Mouse (Mus musculus) megakaryocyte-erythroid progenitor cell, adult 5-6 weeks (primary cell): ENCODE measurements around the gene Cacna2d2. TPM values are rescaled to one million over a fixed set of nuclear protein-coding genes. Genes with fewer than 3 reads are reported as not detected.
A peak's percentile ranks its signal among the peaks of the same experiment; 100 is the strongest.

ENCODE experiments used
- ATAC-seq: replicated peaks from 2 replicates; pipeline ENCODE4 v1.8.0; 2016; ENCODE audit warnings: mild to moderate bottlenecking, inconsistent platforms; ENCODE audit not compliant: severe bottlenecking, poor library complexity, low FRiP score, low TSS enrichment
- total RNA-seq, 2 experiments: library from RNA; stranded (forward) in 1 of 2; stranded (reverse) in 1 of 2; fragments of 200-1000, 215-1000 nt in 1 of 2; fragments of >200 nt in 1 of 2; fragmentation: Nextera tagmentation in 1 of 2; gene quantifications; 2 replicates each; pipeline ENCODE4 v1.2.3; 2014 to 2017

The Cacna2d2 gene
- total RNA-seq, 2 experiments from 2014 or later, result not detected

DNA sequence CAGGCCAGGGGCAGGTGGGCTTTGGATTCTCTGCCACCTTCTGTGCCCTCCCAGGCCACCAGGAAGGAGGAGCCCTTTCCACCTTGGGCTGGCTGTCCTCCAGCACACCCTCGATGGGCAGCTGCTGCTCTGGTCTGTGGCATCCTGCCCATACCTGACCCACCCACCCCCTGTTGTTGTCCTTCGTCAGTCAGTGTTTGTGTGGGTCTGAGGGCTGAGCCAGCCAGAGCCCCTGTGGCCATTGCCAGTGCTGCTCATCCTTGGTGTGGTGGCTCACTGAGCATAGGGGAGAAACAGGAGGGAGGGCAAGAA lies 122.9 kb downstream of the Cacna2d2 start:
- ATAC-seq, result no peak

DNA sequence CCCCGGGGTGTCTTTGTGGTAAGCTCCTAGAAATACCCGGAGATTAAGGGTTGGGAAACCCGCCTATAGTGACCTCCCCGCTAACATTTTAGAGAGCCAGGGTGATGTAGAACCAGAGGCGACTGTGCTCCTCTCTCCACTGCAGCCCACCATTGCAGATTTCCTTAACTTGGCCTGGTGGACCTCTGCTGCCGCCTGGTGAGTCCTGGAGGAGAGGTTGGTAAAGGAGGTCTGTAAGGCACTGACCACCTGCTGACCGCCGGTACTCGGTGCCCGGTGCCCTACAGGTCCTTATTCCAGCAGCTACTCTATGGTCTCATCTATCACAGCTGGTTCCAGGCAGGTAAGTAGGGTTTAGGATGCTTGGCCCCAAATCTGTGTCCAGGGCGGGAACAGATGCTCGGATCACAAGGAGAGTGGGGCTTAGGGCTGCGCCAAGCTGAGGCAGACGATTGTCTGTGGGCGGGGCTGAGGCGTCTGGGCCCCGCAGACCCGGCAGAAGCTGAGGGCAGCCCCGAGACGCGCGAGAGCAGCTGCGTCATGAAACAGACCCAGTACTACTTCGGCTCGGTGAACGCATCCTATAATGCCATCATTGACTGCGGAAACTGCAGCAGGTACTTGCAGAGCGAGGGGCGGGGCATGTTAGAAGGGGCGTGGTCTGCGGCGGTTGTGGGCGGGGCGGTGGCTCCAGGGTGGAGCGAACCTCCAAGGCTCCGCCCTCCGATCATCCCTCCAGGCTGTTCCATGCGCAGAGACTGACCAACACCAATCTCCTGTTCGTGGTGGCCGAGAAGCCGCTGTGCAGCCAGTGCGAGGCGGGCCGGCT lies 127.0 kb downstream of the Cacna2d2 start:
- peak; percentile 57 for ATAC-seq

DNA sequence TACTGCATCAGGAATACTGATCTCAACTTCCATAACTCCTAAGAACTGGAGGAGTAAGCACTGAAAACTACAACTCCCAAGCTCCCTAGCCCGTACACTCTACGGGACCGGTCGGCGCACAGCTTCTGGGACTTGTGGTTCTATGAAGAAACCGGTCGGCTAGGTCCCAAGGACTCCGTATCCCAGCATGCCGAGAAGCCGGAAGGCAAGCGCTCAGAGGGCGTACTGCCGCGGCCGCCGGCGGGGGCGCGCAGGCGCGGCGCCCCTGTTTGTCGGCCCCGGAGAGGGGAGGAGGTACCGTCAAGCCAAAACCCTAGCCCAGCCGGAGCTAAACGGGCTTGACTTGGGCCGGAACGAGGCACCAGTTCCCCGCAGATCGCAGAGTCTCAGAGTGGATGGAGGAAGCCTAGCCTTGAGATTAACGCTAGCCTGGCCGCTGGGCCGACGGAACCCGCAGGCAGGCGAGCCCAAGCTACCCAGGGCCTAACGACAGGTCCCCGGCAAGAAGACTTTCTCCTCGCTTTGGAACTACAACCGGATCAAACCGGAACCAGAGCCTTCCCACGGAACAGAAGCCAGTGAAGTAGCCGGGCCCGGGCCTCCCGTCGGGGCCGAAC lies 134.5 kb downstream of the Cacna2d2 start, which contains the start of gene Tmem115:
Gene Tmem115 (plus strand): TSS at position 155 of the 617 bp plus-strand sequence.
- peak; percentile 92 for ATAC-seq

DNA sequence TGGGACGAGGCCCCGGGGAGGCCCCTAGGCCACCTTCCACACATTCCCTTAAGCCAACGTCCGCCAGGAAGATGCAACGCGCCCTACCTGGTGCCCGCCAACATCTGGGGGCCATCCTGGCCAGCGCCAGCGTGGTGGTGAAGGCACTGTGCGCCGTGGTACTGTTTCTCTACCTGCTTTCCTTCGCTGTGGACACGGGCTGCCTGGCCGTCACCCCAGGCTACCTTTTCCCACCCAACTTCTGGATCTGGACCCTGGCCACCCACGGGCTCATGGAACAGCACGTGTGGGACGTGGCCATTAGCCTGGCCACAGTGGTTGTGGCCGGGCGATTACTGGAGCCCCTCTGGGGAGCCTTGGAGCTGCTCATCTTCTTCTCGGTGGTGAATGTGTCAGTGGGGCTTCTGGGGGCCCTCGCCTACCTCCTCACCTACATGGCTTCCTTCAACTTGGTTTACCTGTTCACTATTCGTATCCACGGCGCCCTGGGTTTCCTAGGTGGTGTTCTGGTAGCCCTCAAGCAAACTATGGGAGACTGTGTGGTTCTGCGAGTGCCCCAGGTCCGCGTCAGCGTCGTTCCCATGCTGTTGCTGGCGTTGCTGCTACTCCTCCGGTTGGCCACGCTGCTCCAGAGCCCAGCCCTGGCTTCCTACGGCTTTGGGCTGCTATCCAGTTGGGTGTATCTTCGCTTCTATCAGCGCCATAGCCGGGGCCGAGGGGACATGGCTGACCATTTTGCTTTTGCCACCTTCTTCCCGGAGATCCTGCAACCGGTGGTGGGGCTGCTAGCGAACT lies 135.2 kb downstream of the Cacna2d2 start:
- peak; percentile 55 for ATAC-seq

DNA sequence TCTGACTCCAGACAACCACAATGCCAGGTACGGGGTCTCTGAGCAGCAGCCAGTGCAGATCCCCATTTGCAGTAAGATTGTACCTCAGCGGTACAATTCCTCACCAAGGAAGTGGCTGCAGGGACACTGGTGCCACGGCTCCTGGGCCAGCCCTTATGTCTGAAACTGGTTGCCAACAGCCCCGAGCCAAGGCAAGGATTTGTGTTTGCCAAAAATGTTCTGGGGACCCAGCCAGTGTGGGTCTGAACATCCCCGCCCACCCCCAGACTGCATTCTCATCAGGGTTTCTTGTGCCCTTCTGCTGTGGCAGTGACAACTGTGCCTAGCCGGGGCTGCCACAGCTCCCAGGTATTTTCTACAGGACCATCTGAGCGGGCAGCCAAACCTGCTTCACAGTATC lies 138.8 kb downstream of the Cacna2d2 start:
- no peak for ATAC-seq

DNA sequence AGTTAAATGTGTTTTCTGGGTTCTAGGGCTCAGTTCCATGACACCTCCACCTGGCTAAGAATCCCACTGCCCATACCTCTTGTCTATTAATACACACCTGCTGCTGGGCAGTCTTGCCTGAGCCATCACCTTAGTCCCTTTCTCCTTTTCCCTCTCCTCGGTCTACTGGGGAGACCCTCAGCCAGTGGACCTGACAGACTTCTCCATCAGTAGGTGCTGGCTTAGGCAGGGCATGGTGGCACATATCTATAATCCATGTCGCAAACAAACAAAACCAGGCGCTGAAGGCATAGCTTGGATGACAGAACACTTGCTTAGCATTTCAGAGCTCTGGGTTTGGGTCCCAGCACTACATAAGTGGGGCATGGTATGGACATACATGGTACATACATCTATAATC lies 139.3 kb downstream of the Cacna2d2 start:
- no peak for ATAC-seq

DNA sequence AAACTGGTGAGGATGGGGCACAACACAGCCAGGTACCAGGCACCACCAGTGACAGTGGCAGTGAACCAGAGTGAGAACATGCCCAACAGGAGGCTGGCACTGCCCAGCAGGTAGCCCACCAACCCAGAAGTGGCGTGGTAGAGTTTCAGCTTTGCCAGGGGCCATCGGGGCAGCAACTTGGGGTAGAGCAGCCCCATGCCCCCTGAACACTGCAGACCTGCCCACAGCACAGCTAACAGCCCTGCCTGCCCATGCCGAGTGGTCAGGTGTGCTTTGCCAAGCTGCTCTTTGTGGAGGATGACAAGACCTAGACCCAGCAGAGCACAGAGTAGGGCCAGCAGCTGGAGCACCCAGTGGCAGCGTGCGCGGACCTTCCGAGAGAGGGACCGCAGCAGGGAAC lies 140.5 kb downstream of the Cacna2d2 start:
- ATAC-seq, result no peak

DNA sequence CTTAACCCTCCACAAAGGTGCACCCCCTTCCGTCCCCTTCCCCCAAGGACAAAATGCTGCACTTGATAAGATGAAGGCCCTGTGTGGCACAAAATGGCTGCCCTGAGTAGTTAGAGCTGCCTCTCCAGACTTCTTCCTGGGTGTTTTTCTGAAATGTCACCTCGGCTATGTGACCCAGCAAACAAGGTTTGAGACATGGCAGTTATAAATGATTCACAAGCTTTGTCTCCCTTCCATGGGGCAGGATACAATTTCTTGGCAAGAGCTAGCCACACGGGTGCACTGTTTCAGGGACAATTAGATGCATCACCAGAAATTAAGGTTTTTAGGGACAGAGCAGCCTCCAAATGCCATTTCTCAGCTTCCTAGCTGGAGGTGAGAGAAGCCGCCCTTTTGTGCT lies 141.0 kb downstream of the Cacna2d2 start:
- no peak for ATAC-seq

DNA sequence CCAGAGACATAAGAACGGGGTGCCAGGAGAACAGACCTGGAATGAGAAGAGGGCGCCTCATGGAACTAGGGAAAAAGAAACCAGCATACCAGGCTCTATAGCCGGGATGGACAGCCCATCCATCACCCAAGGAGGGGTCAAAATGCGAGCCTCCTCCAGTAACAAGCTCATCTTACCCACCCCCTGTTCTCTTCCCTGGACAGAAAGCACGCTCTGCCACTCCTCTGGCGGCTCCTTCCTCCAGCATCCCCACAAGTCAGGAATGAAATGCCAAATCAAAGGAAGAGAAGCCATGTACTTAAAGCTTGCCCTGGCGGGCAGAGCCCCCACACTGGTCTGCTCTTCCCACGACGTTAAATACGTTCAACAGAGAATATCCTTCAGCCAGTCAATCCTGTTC lies 141.6 kb downstream of the Cacna2d2 start:
- no peak for ATAC-seq

DNA sequence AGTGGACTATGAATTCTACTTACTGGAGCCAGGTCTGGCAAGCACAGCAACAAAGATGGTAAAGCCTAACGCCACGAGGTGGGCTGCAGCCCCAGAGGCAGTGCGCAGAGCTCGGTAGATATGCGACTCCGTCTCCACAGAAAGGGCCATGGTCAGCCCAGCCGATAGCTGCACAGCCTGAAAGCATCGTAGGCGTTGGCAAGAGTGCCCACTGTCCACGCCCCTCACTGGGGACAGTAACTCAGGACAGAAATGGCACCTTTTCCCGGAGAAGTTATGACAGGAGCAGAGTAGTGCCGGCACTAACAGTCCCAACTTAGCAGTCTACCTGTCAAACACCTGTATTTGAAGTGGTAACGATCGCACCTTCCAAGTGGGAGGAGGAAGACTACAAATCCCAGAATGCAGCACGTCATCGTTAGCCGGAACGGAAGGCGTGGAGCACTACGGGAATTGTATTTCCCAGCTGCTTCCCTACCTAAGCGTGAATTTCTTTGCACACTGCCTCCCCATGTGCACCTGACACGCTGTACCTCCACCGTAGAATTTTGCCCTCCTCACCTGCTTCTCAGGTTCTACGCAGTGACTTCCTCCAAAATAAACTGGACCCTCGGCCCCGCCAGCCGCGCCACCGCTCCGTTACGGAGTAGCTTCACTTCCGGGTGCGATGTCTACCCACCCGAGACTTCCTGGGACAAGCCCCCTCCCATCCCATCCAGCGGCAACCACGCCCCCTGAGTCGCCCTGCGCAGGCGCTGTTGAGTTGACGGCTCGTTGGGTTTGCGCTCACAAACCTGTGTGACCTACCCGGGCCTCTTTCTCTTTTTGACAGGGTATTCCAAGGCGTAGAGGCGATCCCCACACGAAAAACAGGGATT lies 142.3 kb downstream of the Cacna2d2 start, which contains the start of the genes Cyb561d2 and Nprl2:
Gene Cyb561d2 (minus strand): TSS at position 720 of the 878 bp plus-strand sequence.
Gene Nprl2 (plus strand): TSS at position 753 of the 878 bp plus-strand sequence.
- ATAC-seq, result peak; percentile 77

DNA sequence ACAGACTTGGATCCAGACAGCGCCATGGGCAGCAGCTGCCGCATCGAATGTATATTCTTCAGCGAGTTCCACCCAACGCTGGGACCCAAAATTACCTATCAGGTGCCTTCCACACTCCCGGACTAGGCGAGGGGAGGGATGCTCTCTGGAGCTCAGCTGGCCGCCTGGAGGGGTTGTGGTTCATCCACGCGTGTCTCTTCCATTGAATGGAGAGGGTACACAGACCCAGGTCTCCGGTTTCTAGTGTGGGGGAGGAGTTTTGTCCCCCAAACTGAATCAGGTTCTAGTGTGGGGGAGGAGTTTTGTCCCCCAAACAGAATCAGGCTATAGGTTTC lies 142.9 kb downstream of the Cacna2d2 start:
- peak; percentile 6; the same call in 1 of the 2 replicates for ATAC-seq

DNA sequence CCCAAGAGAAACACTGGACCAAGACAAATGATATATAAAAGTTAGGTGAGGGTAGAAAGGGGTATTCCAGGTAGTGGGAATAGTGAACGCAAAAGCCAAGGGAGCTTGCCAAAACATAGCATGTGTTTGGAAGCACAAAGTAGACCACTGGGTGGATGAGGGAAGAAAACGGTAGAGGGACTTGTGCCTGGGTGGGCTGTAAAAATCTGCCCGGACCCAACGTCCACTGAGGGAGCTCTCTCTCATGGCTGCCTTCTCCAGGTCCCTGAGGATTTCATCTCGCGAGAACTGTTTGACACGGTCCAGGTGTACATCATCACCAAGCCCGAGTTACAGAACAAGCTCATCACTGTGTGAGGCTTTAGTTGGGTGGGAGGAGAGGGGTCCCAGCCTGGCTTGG lies 143.3 kb downstream of the Cacna2d2 start:
- ATAC-seq, result no peak

DNA sequence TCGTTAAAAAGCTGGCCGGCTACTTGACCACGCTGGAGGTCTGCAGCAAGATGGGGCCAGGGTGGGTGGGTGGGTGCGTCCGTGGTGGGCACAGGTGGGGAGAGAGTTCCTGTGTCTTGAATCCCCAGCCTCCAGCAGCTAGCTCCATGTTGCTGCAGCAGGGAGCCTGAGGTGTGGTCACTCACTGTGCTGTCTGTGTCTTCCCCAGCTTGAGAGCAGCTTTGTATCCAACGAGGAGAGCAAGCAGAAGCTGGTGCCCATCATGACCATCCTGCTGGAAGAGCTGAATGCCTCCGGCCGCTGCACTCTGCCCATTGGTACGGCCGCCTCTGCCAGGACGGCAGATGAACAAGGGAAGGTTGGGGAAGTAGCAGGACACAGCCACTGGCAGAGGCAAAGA lies 143.9 kb downstream of the Cacna2d2 start:
- ATAC-seq, result no peak

DNA sequence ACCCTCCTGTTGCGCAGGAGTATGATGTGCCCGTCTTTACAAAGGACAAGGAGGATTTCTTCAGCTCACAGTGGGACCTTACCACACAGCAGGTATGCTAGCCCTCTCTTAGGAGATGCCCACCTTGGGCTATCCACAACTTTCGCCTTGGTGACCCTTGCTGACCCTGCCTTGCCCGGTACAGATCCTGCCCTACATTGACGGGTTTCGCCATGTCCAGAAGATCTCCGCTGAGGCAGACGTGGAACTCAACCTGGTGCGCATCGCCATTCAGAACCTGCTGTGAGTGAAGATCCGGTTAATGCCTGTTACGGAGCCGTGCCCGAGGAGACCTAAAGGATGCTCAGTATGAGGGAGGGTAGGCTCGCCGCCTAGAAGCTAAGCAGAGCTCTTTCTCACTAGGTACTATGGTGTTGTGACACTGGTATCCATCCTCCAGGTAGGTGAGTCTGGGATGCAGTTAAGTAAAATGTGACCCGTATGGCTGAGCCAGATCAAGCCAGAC lies 144.8 kb downstream of the Cacna2d2 start:
- no peak for ATAC-seq

DNA sequence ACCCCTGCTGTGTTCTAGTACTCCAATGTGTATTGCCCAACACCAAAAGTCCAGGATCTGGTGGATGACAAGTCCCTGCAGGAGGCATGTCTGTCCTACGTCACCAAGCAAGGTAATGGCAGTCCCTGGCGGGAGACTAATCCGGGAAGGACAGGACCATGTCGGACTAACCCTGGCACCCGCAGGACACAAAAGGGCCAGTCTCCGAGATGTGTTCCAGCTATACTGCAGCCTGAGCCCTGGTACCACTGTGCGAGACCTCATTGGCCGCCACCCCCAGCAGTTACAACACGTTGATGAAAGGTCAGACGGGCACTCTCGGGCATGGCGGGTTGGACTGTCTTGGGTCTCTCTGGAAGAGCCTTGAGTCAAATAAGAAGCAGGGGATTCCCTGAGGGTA lies 145.3 kb downstream of the Cacna2d2 start:
- no peak for ATAC-seq

DNA sequence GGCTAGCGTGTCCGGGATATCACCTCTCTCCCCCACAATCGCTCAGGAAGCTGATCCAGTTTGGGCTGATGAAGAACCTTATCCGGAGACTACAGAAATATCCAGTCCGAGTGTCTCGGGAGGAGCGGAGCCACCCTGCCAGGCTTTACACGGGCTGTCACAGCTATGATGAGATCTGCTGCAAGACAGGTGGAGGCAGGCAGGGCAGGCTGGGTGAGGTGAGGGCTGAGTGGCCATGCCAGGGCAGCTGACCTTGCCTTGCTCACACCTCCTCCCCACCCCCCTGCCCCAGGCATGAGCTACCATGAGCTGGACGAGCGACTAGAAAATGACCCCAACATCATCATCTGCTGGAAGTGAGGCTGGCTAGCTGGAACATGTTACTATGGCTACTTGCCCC lies 145.8 kb downstream of the Cacna2d2 start:
- no peak for ATAC-seq

DNA sequence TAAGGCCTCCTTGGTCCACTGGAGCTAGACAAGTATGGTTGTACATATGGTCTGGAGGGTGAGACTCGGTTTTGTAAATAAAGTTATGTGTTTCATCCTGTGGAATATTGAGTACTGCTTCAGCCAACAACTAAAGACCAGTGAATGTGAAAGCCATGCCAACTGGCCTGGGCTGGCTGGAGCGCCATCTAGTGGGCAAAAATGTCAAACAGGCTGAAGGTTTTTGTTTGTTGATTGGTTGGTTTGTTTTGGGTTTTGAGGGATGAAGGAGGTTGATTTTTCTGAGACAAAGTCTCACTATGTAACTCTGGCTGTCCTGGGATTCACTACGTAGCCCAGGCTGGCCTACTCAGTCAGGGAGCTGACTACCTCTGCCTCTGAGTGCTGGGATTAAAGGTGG lies 146.2 kb downstream of the Cacna2d2 start:
- no peak for ATAC-seq

DNA sequence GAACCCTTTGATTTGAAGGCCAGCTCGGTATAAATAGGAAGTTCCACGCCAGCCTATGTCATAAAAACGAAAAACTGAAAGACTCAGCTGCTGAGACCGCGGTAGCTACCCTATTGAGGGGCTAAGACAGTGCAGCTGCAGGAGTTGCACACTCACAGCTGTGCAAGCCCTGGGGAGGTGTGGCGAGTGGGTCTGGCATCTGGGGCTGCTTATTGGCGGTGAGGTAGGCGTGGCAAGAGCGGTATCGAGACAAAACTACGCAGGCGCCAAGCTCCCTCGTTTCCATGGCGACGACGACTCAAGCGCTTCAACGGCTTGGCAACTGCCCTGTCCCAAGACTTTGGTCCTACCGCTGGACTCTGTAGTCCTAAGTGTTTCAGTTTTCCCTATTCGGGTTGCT lies 147.6 kb downstream of the Cacna2d2 start, which contains the start of gene Zmynd10:
Gene Zmynd10 (plus strand): TSS at position 273 of the 400 bp plus-strand sequence.
- peak; percentile 65 for ATAC-seq

DNA sequence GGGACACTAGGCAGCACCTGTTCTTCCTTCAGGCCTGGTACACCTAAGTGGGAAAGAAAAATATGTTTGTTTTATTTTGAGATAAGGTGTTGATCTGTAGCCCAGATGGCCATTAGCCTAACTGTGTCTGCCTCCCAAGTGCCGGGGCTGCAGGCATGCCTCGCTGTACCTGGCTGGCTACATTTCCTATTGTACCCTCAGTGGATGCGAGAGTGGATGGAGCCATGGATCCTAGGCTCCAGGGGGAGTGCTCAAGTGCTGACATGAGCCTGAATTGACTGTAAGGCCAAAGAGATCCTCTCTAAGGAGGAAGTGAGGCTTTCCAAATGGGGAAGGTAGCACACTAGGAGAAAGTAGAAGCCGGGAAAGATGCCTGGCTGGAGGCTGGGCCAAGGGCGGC lies 148.5 kb downstream of the Cacna2d2 start:
- no peak for ATAC-seq
